9 mouse cellular contexts compared by ENCODE assay signal in the genomic region with DNA sequence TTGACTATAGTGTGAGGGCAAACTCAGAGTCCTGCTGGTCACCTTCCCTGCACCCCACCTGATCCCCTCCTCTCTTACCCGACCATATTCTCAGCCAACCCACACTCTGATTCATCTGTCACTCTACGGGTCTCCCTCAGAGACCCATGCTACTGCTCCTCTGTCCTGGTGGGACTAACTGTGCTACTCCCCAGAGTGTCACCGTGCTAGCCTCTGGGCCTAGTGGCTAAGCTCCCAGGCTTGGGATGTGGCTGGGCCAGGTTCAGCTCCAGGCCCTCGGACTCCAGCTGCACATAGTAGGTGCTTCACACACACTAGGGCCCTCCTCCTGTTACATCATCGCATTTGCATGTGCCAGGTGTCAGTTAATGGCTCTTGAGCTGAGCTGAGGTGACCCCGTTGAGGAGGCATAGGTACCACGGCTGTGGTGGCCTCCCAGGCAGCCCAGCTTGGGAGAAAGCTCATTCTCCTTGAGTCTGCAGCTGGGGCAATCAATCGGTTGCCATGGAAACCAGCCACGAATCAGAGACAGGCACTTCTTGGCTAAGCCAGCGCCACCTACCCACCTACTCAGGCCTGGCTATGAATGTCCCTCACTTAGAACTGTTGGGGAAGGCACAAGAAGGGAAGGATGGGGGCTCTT. TPM values are rescaled to one million over a fixed set of nuclear protein-coding genes. Genes with fewer than 3 reads are reported as not detected.
DNase-seq lines count a peak whose midpoint lies in the region; ATAC-seq and TF ChIP-seq lines count a peak whose summit lies in the region.
"Had no signal": no experiment of that assay in that cellular context is flagged by ENCODE, and none has a peak within 500 bp of the region (broad histone marks: within the 10 kb centered on the region; RNA-seq: fewer than 3 reads in every experiment).

No protein-coding gene starts in this region.

- 31% methylated on average over 10 of the region's 10 CpGs for WGBS in hindbrain, embryonic 11.5 days
- 33% methylated on average over 10 of the region's 10 CpGs for WGBS in stomach, embryonic 16.5 days

- no peak for TF ChIP-seq POLR2A in CH12.LX (IDR thresholded peaks at IDR 0.05; ENCODE audit: low read depth, low read length)
- TF ChIP-seq POLR2A in brain, embryonic 14.5 days (IDR thresholded peaks at IDR 0.05; ENCODE audit: borderline replicate concordance, extremely low read depth, insufficient read depth, insufficient read length, poor library complexity, severe bottlenecking) = no peak

- ATAC-seq in hindbrain, embryonic 11.5 days (ENCODE audit: low FRiP score) = peak; percentile 69
- 0 out of 2 replicates have a peak, but pooled peaks have one; percentile 19 for ATAC-seq in megakaryocyte-erythroid progenitor cell, adult 5-6 weeks (replicated peaks; ENCODE audit: low FRiP score, low TSS enrichment, poor library complexity, severe bottlenecking)
- peak; percentile 39; the same call in 1 of the 2 replicates for ATAC-seq in stomach, embryonic 16.5 days (ENCODE audit: insufficient read depth, low FRiP score)

- no peak for TF ChIP-seq RAD21 in CH12.LX (IDR thresholded peaks at IDR 0.05; ENCODE audit: low read depth, low read length)

- in situ Hi-C loops in CH12.LX (cut with MboI; ENCODE audit: low pct_ligation_motif_present, low pct_unique_long_range_greater_than_20kb, low sequenced_read_pairs) = loop anchor here (5.0 kb wide), 1 partner anchor 33 kb away; no protein-coding TSS in a partner anchor

- H3K4me2 ChIP-seq in CH12.LX (ENCODE audit: insufficient read depth, low read depth, poor library complexity, severe bottlenecking) = no peak overlapping the region
- no peak overlapping the region for H3K4me2 ChIP-seq in hindbrain, embryonic 11.5 days (replicated peaks; ENCODE audit: low read depth, low read length)
- H3K4me2 ChIP-seq in stomach, embryonic 16.5 days (ENCODE audit: low read depth, low read length) = no peak overlapping the region
- H3K4me2 ChIP-seq: embryonic facial prominence, embryonic 13.5 days had no signal

- no peak for TF ChIP-seq EP300 in CH12.LX (IDR thresholded peaks at IDR 0.05; ENCODE audit: low read length)

- no peak overlapping the region for H3K9ac ChIP-seq in CH12.LX (ENCODE audit: insufficient read depth, low read depth)
- H3K9ac ChIP-seq in hindbrain, embryonic 11.5 days (ENCODE audit: low read depth, low read length) = no peak overlapping the region
- H3K9ac ChIP-seq in stomach, embryonic 16.5 days (ENCODE audit: low read length) = no peak overlapping the region; the same call in 1 of the 2 replicates
- H3K9ac ChIP-seq: embryonic facial prominence, embryonic 13.5 days had no signal

- H3K9me3 ChIP-seq in CH12.LX (replicated peaks; ENCODE audit: low read length) = no peaks in the 10 kb centered on the region
- no peaks in the 10 kb centered on the region for H3K9me3 ChIP-seq in hindbrain, embryonic 11.5 days (ENCODE audit: control insufficient read depth, low read length)
- H3K9me3 ChIP-seq in stomach, embryonic 16.5 days (replicated peaks; ENCODE audit: control insufficient read depth, low read length) = no peaks in the 10 kb centered on the region
- H3K9me3 ChIP-seq: embryonic facial prominence, embryonic 13.5 days had no signal

- H3K4me3 ChIP-seq in CH12.LX (replicated peaks in 1 of 3; ENCODE audit: low read depth in 2 of 3, low read length in 2 of 3, poor library complexity in 1 of 3) = no peak overlapping the region
- H3K4me3 ChIP-seq in hindbrain, embryonic 11.5 days (ENCODE audit: low read depth, low read length) = no peak overlapping the region
- no peak overlapping the region for H3K4me3 ChIP-seq in stomach, embryonic 16.5 days (replicated peaks; ENCODE audit: low read length)
- H3K4me3 ChIP-seq: embryonic facial prominence, embryonic 13.5 days had no signal

- TF ChIP-seq CTCF in CH12.LX (conservative IDR thresholded peaks at IDR 0.05 in 1 of 2, IDR thresholded peaks at IDR 0.05 in 1 of 2; ENCODE audit: low read depth in 2 of 2, low read length in 2 of 2) = no peak
- no peak for TF ChIP-seq CTCF in brain, embryonic 14.5 days (IDR thresholded peaks at IDR 0.05; ENCODE audit: borderline replicate concordance, extremely low read depth, insufficient read depth, insufficient read length)

- H3K79me2 ChIP-seq in CH12.LX (replicated peaks; ENCODE audit: control insufficient read depth, extremely low read depth, insufficient read depth, poor library complexity, severe bottlenecking) = no peaks in the 10 kb centered on the region

- DNase-seq in CH12.LX (ENCODE audit: extremely low read depth) = peak; percentile 58
- DNase-seq in brain, embryonic 14.5 days (ENCODE audit: low read depth) = peak; percentile 96
- DNase-seq in hindbrain, embryonic 11.5 days (ENCODE audit: low spot score) = peak; percentile 85
- DNase-seq in urinary bladder, adult 2 months (ENCODE audit: low spot score) = no peak
- DNase-seq in urinary bladder, postnatal 25 days (ENCODE audit: low spot score) = no peak

- no peaks in the 10 kb centered on the region for H3K36me3 ChIP-seq in CH12.LX (replicated peaks in 1 of 2; ENCODE audit: control insufficient read depth in 1 of 2, insufficient read depth in 1 of 2, low read length in 1 of 2)
- H3K36me3 ChIP-seq in hindbrain, embryonic 11.5 days (ENCODE audit: control insufficient read depth, insufficient read depth, low read length) = no peaks in the 10 kb centered on the region
- no peaks in the 10 kb centered on the region for H3K36me3 ChIP-seq in stomach, embryonic 16.5 days (ENCODE audit: control insufficient read depth, insufficient read depth, low read length)
- H3K36me3 ChIP-seq: embryonic facial prominence, embryonic 13.5 days had no signal

- dilution Hi-C loops in CH12.LX (cut with MboI; ENCODE audit: extremely low pct_ligation_motif_present, extremely low pct_unique_long_range_greater_than_20kb, low sequenced_read_pairs) = no loop called here

- peaks cover 0 to 9% of the 10 kb centered on the region in 2 experiments; a peak in 2 of 4 replicates for H3K4me1 ChIP-seq in CH12.LX (ENCODE audit: control insufficient read depth in 1 of 2, insufficient read depth in 2 of 2)
- peaks cover 20% of the 10 kb centered on the region for H3K4me1 ChIP-seq in hindbrain, embryonic 11.5 days (replicated peaks; ENCODE audit: control insufficient read depth, insufficient read depth, low read length)
- 0 out of 2 replicates have a peak, but pooled peaks cover 5% of the 10 kb centered on the region for H3K4me1 ChIP-seq in stomach, embryonic 16.5 days (ENCODE audit: control insufficient read depth, insufficient read depth, low read length)

- H3K27me3 ChIP-seq in CH12.LX (replicated peaks) = peaks cover 91% of the 10 kb centered on the region
- no peaks in the 10 kb centered on the region for H3K27me3 ChIP-seq in hindbrain, embryonic 11.5 days (ENCODE audit: control insufficient read depth, insufficient read depth, low read length)
- peaks cover 3% of the 10 kb centered on the region for H3K27me3 ChIP-seq in stomach, embryonic 16.5 days (ENCODE audit: control insufficient read depth, insufficient read depth, low read length)

- no peak overlapping the region for H3K27ac ChIP-seq in CH12.LX (ENCODE audit: insufficient read depth, low read depth)
- peak overlapping the region; percentile 79 for H3K27ac ChIP-seq in hindbrain, embryonic 11.5 days (ENCODE audit: low read depth, low read length)
- no peak overlapping the region for H3K27ac ChIP-seq in stomach, embryonic 16.5 days (ENCODE audit: low read length)
- H3K27ac ChIP-seq: embryonic facial prominence, embryonic 13.5 days; macrophage had no signal

TF ChIP-seq in CH12.LX, 34 proteins besides CTCF, POLR2A, EP300 and RAD21:
- TF ChIP-seq ZKSCAN1 (IDR thresholded peaks at IDR 0.05; ENCODE audit: borderline replicate concordance, low read depth, low read length) = peak; percentile 88
- TF ChIP-seq ELF1 (IDR thresholded peaks at IDR 0.05; ENCODE audit: low read depth, low read length) = no peak

RNA-seq across cellular contexts. Expression of gene Cyth4, which starts 37.4 kb away (rescaled TPM):
- total RNA-seq in CH12.LX (2012; rRNA removed) = 42.2 and 51.9 TPM in 2 replicates
- 38.6 and 39.2 TPM in 2 replicates for total RNA-seq in CH12.LX (2014; rRNA removed)
- 75.3 and 80.5 TPM in 2 replicates for polyA plus RNA-seq in CH12.LX (2012; ENCODE audit: insufficient read length, low read depth)
- 4.0 and 4.8 TPM in 2 replicates for polyA plus RNA-seq in brain, embryonic 14.5 days (2012; rRNA removed)
- 2.1 and 4.4 TPM in 2 replicates for polyA plus RNA-seq in hindbrain, embryonic 11.5 days (2014; fragmentation: Nextera tagmentation; extraction: Ambion mirVana)
- 7.0 and 18.8 TPM in 2 replicates for total RNA-seq in megakaryocyte-erythroid progenitor cell, adult 5-6 weeks (2014; fragmentation: Nextera tagmentation)
- 12.9 and 13.1 TPM in 2 replicates for total RNA-seq in megakaryocyte-erythroid progenitor cell, adult 5-6 weeks (2017)
- 10.0 and 12.9 TPM in 2 replicates for polyA plus RNA-seq in stomach, embryonic 16.5 days (2015; fragmentation: Nextera tagmentation; extraction: Ambion mirVana)
- polyA plus RNA-seq in urinary bladder, adult 2 months (2012; rRNA removed) = 17.5 and 18.3 TPM in 2 replicates

Comparison
In these comparisons a context has a peak if more than half of its experiments do, and no peak if none do; other contexts are left out.
1. DNase-seq: peak in CH12.LX (single experiment), brain, embryonic 14.5 days (single experiment) and hindbrain, embryonic 11.5 days (single experiment); none in urinary bladder, adult 2 months (single experiment) and urinary bladder, postnatal 25 days (single experiment).
2. ATAC-seq: peak in every context shown above with its lines; median percentile 69 in hindbrain, embryonic 11.5 days; 39 in stomach, embryonic 16.5 days; 19 in megakaryocyte-erythroid progenitor cell, adult 5-6 weeks.